ENCODE assay signal across 22 mouse cellular contexts in the genomic region with DNA sequence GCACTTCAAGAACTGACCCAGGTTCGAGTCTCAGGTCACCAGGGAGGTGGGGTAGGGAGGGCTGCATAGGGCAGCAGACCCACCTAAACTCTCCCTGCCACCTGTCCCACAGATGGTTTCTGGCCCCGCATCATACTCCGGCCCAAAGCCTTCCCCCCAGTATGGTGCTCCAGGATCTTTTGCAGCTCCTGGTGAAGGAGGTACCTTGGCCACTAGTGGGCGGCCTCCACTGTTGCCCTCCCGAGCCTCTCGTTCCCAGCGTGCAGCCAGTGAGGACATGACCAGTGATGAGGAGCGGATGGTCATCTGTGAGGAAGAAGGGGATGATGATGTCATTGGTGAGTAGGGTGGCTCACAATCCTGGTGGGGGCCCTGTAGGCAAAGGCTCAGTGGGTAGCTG. TPM values are rescaled to one million over a fixed set of nuclear protein-coding genes. Genes with fewer than 3 reads are reported as not detected.
DNase-seq lines count a peak whose midpoint lies in the region; ATAC-seq and TF ChIP-seq lines count a peak whose summit lies in the region.
"Had no signal": no experiment of that assay in that cellular context is flagged by ENCODE, and none has a peak within 500 bp of the region (broad histone marks: within the 10 kb centered on the region; RNA-seq: fewer than 3 reads in every experiment).

No protein-coding gene starts in this region.

- no peaks in the 10 kb centered on the region for H3K27me3 ChIP-seq in kidney, postnatal 0 days (ENCODE audit: insufficient read depth, low read length)
- no peaks in the 10 kb centered on the region for H3K27me3 ChIP-seq in kidney, embryonic 14.5 days (ENCODE audit: control insufficient read depth, insufficient read depth, low read length)
- no peaks in the 10 kb centered on the region for H3K27me3 ChIP-seq in testis, adult 2 months (ENCODE audit: control insufficient read depth, insufficient read depth, low read length)
- H3K27me3 ChIP-seq: embryonic facial prominence, embryonic 12.5 days; heart, embryonic 12.5 days; limb, embryonic 15.5 days; lung, embryonic 15.5 days; midbrain, embryonic 15.5 days had no signal

- H3K4me1 ChIP-seq in kidney, postnatal 0 days (replicated peaks; ENCODE audit: insufficient read depth, low read length), result peaks cover 15% of the 10 kb centered on the region
- H3K4me1 ChIP-seq in kidney, embryonic 14.5 days (ENCODE audit: control insufficient read depth, insufficient read depth, low read length), result peaks cover 14% of the 10 kb centered on the region; the same call in 1 of the 2 replicates
- H3K4me1 ChIP-seq in testis, adult 2 months (ENCODE audit: control insufficient read depth, insufficient read depth, low read length), result peaks cover 14% of the 10 kb centered on the region

- WGBS in kidney, postnatal 0 days, result 84% methylated on average over 8 of the region's 8 CpGs
- 91% methylated on average over 8 of the region's 8 CpGs for WGBS in kidney, embryonic 14.5 days

- no peak overlapping the region for H3K27ac ChIP-seq in gastrocnemius, adult 2 months
- no peak overlapping the region for H3K27ac ChIP-seq in kidney, postnatal 0 days
- no peak overlapping the region for H3K27ac ChIP-seq in kidney, embryonic 14.5 days (ENCODE audit: low read depth, low read length)
- H3K27ac ChIP-seq in testis, adult 2 months (ENCODE audit: control insufficient read depth, insufficient read depth, low read depth, low read length), result no peak overlapping the region
- H3K27ac ChIP-seq: embryonic facial prominence, embryonic 12.5 days; limb, embryonic 15.5 days; lung, embryonic 15.5 days; midbrain, embryonic 15.5 days had no signal

- no peak overlapping the region for H3K4me3 ChIP-seq in gastrocnemius, adult 2 months
- no peak overlapping the region for H3K4me3 ChIP-seq in kidney, postnatal 0 days (replicated peaks; ENCODE audit: low read depth, low read length)
- no peak overlapping the region for H3K4me3 ChIP-seq in kidney, embryonic 14.5 days (ENCODE audit: low read length)
- no peak overlapping the region for H3K4me3 ChIP-seq in testis, adult 2 months (ENCODE audit: control insufficient read depth, low read depth, low read length)
- H3K4me3 ChIP-seq: embryonic facial prominence, embryonic 12.5 days; heart, embryonic 12.5 days; limb, embryonic 15.5 days; lung, embryonic 15.5 days; midbrain, embryonic 15.5 days had no signal

- H3K9ac ChIP-seq in kidney, postnatal 0 days (ENCODE audit: low read depth, low read length), result no peak overlapping the region
- no peak overlapping the region for H3K9ac ChIP-seq in kidney, embryonic 14.5 days (ENCODE audit: low read depth, low read length)
- H3K9ac ChIP-seq: embryonic facial prominence, embryonic 12.5 days; heart, embryonic 12.5 days; limb, embryonic 15.5 days; lung, embryonic 15.5 days; midbrain, embryonic 15.5 days had no signal

- intact Hi-C loops in gastrocnemius, adult 2 months (cut with DNase I), result no loop called here

- peaks cover 57% of the 10 kb centered on the region for H3K36me3 ChIP-seq in kidney, postnatal 0 days (ENCODE audit: insufficient read depth, low read length)
- peaks cover 74% of the 10 kb centered on the region for H3K36me3 ChIP-seq in kidney, embryonic 14.5 days (ENCODE audit: control insufficient read depth, insufficient read depth, low read length)
- H3K36me3 ChIP-seq in testis, adult 2 months (ENCODE audit: control insufficient read depth, insufficient read depth, low read length), result peaks cover 5% of the 10 kb centered on the region

- peak; percentile 18 for DNase-seq in gastrocnemius, adult 2 months
- no peak for DNase-seq in gastrocnemius, postnatal 10 days
- no peak for DNase-seq in kidney, postnatal 0 days (ENCODE audit: low spot score)
- no peak for DNase-seq in testis, postnatal 14 days (ENCODE audit: low spot score)
- DNase-seq in testis, postnatal 10 days (ENCODE audit: low spot score), result peak; percentile 49
- DNase-seq: B cell, adult 2 months; gastrocnemius, postnatal 25 days; heart, postnatal 4 days; kidney, postnatal 36 days; right cerebral cortex, adult 18-20 months had no signal

- TF ChIP-seq POLR2A in testis, adult 2 months (IDR thresholded peaks at IDR 0.05; ENCODE audit: control insufficient read depth, low read depth, low read length), result no peak

- H3K9me3 ChIP-seq in kidney, postnatal 0 days (replicated peaks; ENCODE audit: low read length), result no peaks in the 10 kb centered on the region
- no peaks in the 10 kb centered on the region for H3K9me3 ChIP-seq in kidney, embryonic 14.5 days (ENCODE audit: control insufficient read depth, low read length)
- H3K9me3 ChIP-seq: embryonic facial prominence, embryonic 12.5 days; limb, embryonic 15.5 days; lung, embryonic 15.5 days; midbrain, embryonic 15.5 days had no signal

- no peak overlapping the region for H3K4me2 ChIP-seq in kidney, postnatal 0 days (ENCODE audit: low read length)
- H3K4me2 ChIP-seq in kidney, embryonic 14.5 days (replicated peaks; ENCODE audit: low read depth, low read length), result no peak overlapping the region
- H3K4me2 ChIP-seq: embryonic facial prominence, embryonic 12.5 days; heart, embryonic 12.5 days; limb, embryonic 15.5 days; lung, embryonic 15.5 days; midbrain, embryonic 15.5 days had no signal

- ATAC-seq in kidney, postnatal 0 days (replicated peaks; ENCODE audit: low FRiP score, low read depth), result no peak
- ATAC-seq in kidney, embryonic 14.5 days (ENCODE audit: low FRiP score, low TSS enrichment), result no peak
- ATAC-seq in CD4-positive, CD25-positive, alpha-beta regulatory T cell, adult 4 months, result no peak
- ATAC-seq: midbrain, embryonic 15.5 days had no signal

- peak; percentile 11; the same call in 1 of the 2 replicates for TF ChIP-seq CTCF in gastrocnemius, adult 2 months (IDR thresholded peaks at IDR 0.05)
- peak; percentile 36; the same call in 1 of the 2 replicates for TF ChIP-seq CTCF in kidney, postnatal 0 days (IDR thresholded peaks at IDR 0.05; ENCODE audit: low read depth)
- peak; percentile 19; the same call in 1 of the 2 replicates for TF ChIP-seq CTCF in testis, adult 2 months (IDR thresholded peaks at IDR 0.05; ENCODE audit: control insufficient read depth, insufficient read depth, insufficient replicate concordance, low read depth, low read length)

RNA-seq across cellular contexts. Expression of gene Pafah1b3, which starts 10.8 kb away (rescaled TPM):
- total RNA-seq in gastrocnemius, adult 2 months (2021), result under 1 TPM; 0.38 to 0.86 TPM
- total RNA-seq in gastrocnemius, postnatal 10 days (2021), result 10 to 100 TPM in 1 of 2 experiments, 1 to 10 TPM in 1; 7.5 to 12.3 TPM
- polyA plus RNA-seq in kidney, postnatal 0 days (2015; fragmentation: Nextera tagmentation; extraction: Ambion mirVana), result 144 and 152 TPM in 2 replicates
- polyA plus RNA-seq in kidney, embryonic 14.5 days (2014; fragmentation: Nextera tagmentation; extraction: Ambion mirVana), result 199 and 245 TPM in 2 replicates
- polyA plus RNA-seq in testis, adult 2 months (2012; rRNA removed), result 37.1 and 44.4 TPM in 2 replicates
- 10 to 100 TPM; 23.6 to 42.6 TPM for polyA plus RNA-seq in CD4-positive, CD25-positive, alpha-beta regulatory T cell, adult 4 months (2017; shearing (Covaris generic))

RNA-seq across cellular contexts. Expression of gene Prr19, which starts 14.2 kb away (rescaled TPM):
- total RNA-seq in gastrocnemius, adult 2 months (2021), result not detected
- not detected for total RNA-seq in gastrocnemius, postnatal 10 days (2021)
- polyA plus RNA-seq in kidney, postnatal 0 days (2015; fragmentation: Nextera tagmentation; extraction: Ambion mirVana), result 0.21 and 0.26 TPM in 2 replicates
- 0.67 and 0.69 TPM in 2 replicates for polyA plus RNA-seq in kidney, embryonic 14.5 days (2014; fragmentation: Nextera tagmentation; extraction: Ambion mirVana)
- polyA plus RNA-seq in testis, adult 2 months (2012; rRNA removed), result 83.0 and 90.6 TPM in 2 replicates
- not detected for polyA plus RNA-seq in CD4-positive, CD25-positive, alpha-beta regulatory T cell, adult 4 months (2017; shearing (Covaris generic))
- total RNA-seq: G1E; gastrocnemius, postnatal 25 days; heart, postnatal 4 days; megakaryocyte, adult 5-6 weeks had no signal
- polyA plus RNA-seq: heart, embryonic 12.5 days; small intestine, adult 2 months had no signal

RNA-seq across cellular contexts. Expression of gene Tmem145, which starts 18.9 kb away (rescaled TPM):
- total RNA-seq in gastrocnemius, adult 2 months (2021), result not detected
- not detected for total RNA-seq in gastrocnemius, postnatal 10 days (2021)
- polyA plus RNA-seq in kidney, postnatal 0 days (2015; fragmentation: Nextera tagmentation; extraction: Ambion mirVana), result 0.23 and 0.50 TPM in 2 replicates
- polyA plus RNA-seq in kidney, embryonic 14.5 days (2014; fragmentation: Nextera tagmentation; extraction: Ambion mirVana), result 0.49 and 0.62 TPM in 2 replicates
- 1.3 TPM in 2 replicates for polyA plus RNA-seq in testis, adult 2 months (2012; rRNA removed)
- polyA plus RNA-seq in CD4-positive, CD25-positive, alpha-beta regulatory T cell, adult 4 months (2017; shearing (Covaris generic)), result not detected
- total RNA-seq: G1E; gastrocnemius, postnatal 25 days; heart, postnatal 4 days; megakaryocyte, adult 5-6 weeks had no signal
- polyA plus RNA-seq: G1E; thymus, postnatal 0 days had no signal

RNA-seq across cellular contexts. Expression of gene Cic, which starts 19.5 kb away (rescaled TPM):
- total RNA-seq in gastrocnemius, adult 2 months (2021), result 10 to 100 TPM; 37.0 to 40.4 TPM
- 10 to 100 TPM; 65.7 to 73.4 TPM for total RNA-seq in gastrocnemius, postnatal 10 days (2021)
- 22.0 and 23.3 TPM in 2 replicates for polyA plus RNA-seq in kidney, postnatal 0 days (2015; fragmentation: Nextera tagmentation; extraction: Ambion mirVana)
- polyA plus RNA-seq in kidney, embryonic 14.5 days (2014; fragmentation: Nextera tagmentation; extraction: Ambion mirVana), result 36.0 and 47.2 TPM in 2 replicates
- 41.8 and 42.1 TPM in 2 replicates for polyA plus RNA-seq in testis, adult 2 months (2012; rRNA removed)
- 10 to 100 TPM; 24.1 to 27.2 TPM for polyA plus RNA-seq in CD4-positive, CD25-positive, alpha-beta regulatory T cell, adult 4 months (2017; shearing (Covaris generic))

RNA-seq across cellular contexts. Expression of gene Megf8, which starts 30.0 kb away (rescaled TPM):
- total RNA-seq in gastrocnemius, adult 2 months (2021), result 10 to 100 TPM; 16.9 to 19.6 TPM
- total RNA-seq in gastrocnemius, postnatal 10 days (2021), result 10 to 100 TPM; 24.0 to 27.2 TPM
- 8.1 and 9.6 TPM in 2 replicates for polyA plus RNA-seq in kidney, postnatal 0 days (2015; fragmentation: Nextera tagmentation; extraction: Ambion mirVana)
- 14.0 and 16.2 TPM in 2 replicates for polyA plus RNA-seq in kidney, embryonic 14.5 days (2014; fragmentation: Nextera tagmentation; extraction: Ambion mirVana)
- polyA plus RNA-seq in testis, adult 2 months (2012; rRNA removed), result 13.0 and 17.0 TPM in 2 replicates
- under 1 TPM; 0.10 to 0.11 TPM for polyA plus RNA-seq in CD4-positive, CD25-positive, alpha-beta regulatory T cell, adult 4 months (2017; shearing (Covaris generic))

Comparison
In these comparisons a context has a peak if more than half of its experiments do, and no peak if none do; other contexts are left out.
1. DNase-seq: peak in gastrocnemius, adult 2 months (single experiment) and testis, postnatal 10 days (single experiment); none in gastrocnemius, postnatal 10 days (single experiment), kidney, postnatal 0 days (single experiment) and testis, postnatal 14 days (single experiment).
2. RNA of gene Prr19, which starts 14.2 kb away (polyA plus RNA-seq): 83.0 to 90.6 TPM in testis, adult 2 months; 0.67 to 0.69 TPM in kidney, embryonic 14.5 days, 0.21 to 0.26 TPM in kidney, postnatal 0 days and not detected in CD4-positive, CD25-positive, alpha-beta regulatory T cell, adult 4 months; every median in the first group is over 10 times any median in the second.
3. Peak in every context shown above with its lines, with median percentiles within 50 percentile points of each other: CTCF ChIP-seq.